Mouse (Mus musculus): ENCODE measurements around the gene Cyp2s1. TPM values are rescaled to one million over a fixed set of nuclear protein-coding genes. Genes with fewer than 3 reads are reported as not detected.

The Cyp2s1 gene
- polyA plus RNA-seq, 1 experiment = 10.1 TPM

DNA sequence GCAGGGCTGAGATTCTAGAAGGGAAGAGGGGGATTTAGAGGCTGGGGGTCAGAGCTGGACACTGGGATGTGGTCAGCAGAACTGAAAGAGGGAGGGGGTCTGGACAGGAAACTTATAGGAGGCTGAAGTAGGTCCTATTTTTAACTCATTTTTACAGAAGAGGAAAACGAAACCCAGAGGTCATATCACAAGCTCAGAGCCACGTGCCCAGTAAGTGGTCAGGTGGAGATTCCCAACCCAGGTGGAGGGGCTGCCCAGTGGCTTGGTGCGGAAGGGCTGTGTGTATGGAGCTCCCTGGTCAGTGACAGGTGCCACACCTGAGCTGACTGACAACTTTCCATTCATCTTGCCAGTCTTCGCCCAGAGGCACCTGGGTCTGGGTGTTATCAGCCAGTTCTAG lies 29.7 kb downstream of the Cyp2s1 start:
- Histone ChIP-seq H3K27me3 (ENCODE audit: control insufficient read depth, insufficient read depth, low read length) (peaks cover 3% of the 10 kb centered on the region; the same call in 1 of the 2 replicates), H3K27ac (ENCODE audit: insufficient read depth, low read length) (no peak overlapping the region), H3K4me3 (replicated peaks; ENCODE audit: insufficient read depth, low read depth, low read length) (no peak overlapping the region), H3K4me1 (ENCODE audit: control insufficient read depth, insufficient read depth, low read length) (no peaks in the 10 kb centered on the region)
- WGBS = 83% methylated on average over 4 of the region's 4 CpGs
- DNase-seq = no peak
- TF ChIP-seq CTCF (IDR thresholded peaks at IDR 0.05; ENCODE audit: borderline replicate concordance, insufficient read depth, low read depth, low read length) (no peak), POLR2A (IDR thresholded peaks at IDR 0.05; ENCODE audit: borderline replicate concordance, insufficient read depth, low read length) (no peak)

- Histone ChIP-seq H3K4me3 (replicated peaks; ENCODE audit: insufficient read depth, low read depth, low read length) (no peak overlapping the region), H3K27ac (ENCODE audit: insufficient read depth, low read length) (no peak overlapping the region), H3K27me3 (ENCODE audit: control insufficient read depth, insufficient read depth, low read length) (peaks cover 3% of the 10 kb centered on the region; the same call in 1 of the 2 replicates), H3K4me1 (ENCODE audit: control insufficient read depth, insufficient read depth, low read length) (no peaks in the 10 kb centered on the region)
- WGBS = 64% methylated on average over 4 of the region's 4 CpGs
- no peak for DNase-seq
- no peak for TF ChIP-seq POLR2A (IDR thresholded peaks at IDR 0.05; ENCODE audit: borderline replicate concordance, insufficient read depth, low read length)
- TF ChIP-seq CTCF (IDR thresholded peaks at IDR 0.05; ENCODE audit: borderline replicate concordance, insufficient read depth, low read depth, low read length) = no peak
Observed at GRCm38 (mm10) chr7:25785752-25786151, 31.0 kb downstream of the Cyp2s1 start.

DNA sequence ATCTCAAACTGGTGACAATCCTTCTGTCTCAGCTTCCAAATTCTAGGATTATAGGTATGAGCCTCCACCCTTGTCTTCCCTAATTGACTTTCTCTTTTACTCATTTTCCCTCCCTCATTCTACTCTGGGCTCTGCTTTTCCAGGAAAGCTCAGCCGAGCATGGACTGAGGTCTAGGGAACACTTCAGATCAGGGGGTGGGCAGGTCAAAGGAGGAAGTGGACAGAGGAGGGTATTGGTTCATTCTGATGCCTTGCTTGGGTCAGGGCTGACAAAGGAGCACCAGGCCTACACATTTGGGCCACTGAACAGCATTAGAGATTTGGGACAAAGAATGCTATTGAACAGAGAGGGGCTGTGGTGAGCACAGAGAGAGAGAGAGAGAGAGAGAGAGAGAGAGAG lies 31.9 kb downstream of the Cyp2s1 start:
- no peaks in the 10 kb centered on the region for H3K4me1 ChIP-seq (ENCODE audit: control insufficient read depth, insufficient read depth, low read length)
- DNase-seq = no peak
- no peak overlapping the region for H3K4me3 ChIP-seq (replicated peaks; ENCODE audit: insufficient read depth, low read depth, low read length)
- WGBS = 39% methylated on average over 1 of the region's 1 CpGs
- peaks cover 3% of the 10 kb centered on the region; the same call in 1 of the 2 replicates for H3K27me3 ChIP-seq (ENCODE audit: control insufficient read depth, insufficient read depth, low read length)
- no peak for TF ChIP-seq CTCF (IDR thresholded peaks at IDR 0.05; ENCODE audit: borderline replicate concordance, insufficient read depth, low read depth, low read length)
- H3K27ac ChIP-seq (ENCODE audit: insufficient read depth, low read length) = no peak overlapping the region

DNA sequence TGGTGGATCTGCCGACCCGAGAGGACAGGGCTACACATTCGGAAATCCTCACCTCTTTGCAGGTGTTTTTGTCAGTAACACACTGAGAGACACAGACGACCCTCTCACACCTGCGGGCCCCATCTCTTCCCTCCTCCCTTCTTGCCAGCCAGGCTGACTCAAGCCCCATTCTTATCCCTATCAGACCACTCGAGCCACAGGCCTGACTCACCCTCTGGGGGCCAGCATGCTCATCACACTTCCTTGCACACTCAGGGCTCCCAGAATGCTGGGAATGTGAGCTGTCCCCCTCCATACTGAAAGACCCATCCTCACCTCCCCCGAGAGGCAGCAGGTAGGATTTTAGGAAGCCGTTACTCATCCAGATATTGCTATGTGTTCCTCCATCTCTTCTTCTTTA lies 33.0 kb downstream of the Cyp2s1 start:
- Histone ChIP-seq H3K27ac (ENCODE audit: insufficient read depth, low read length) (no peak overlapping the region), H3K4me1 (ENCODE audit: control insufficient read depth, insufficient read depth, low read length) (no peaks in the 10 kb centered on the region), H3K4me3 (replicated peaks; ENCODE audit: insufficient read depth, low read depth, low read length) (no peak overlapping the region), H3K27me3 (ENCODE audit: control insufficient read depth, insufficient read depth, low read length) (peaks cover 3% of the 10 kb centered on the region; the same call in 1 of the 2 replicates)
- 73% methylated on average over 8 of the region's 8 CpGs for WGBS
- TF ChIP-seq CTCF (IDR thresholded peaks at IDR 0.05; ENCODE audit: borderline replicate concordance, insufficient read depth, low read depth, low read length) = no peak
- no peak for TF ChIP-seq POLR2A (IDR thresholded peaks at IDR 0.05; ENCODE audit: borderline replicate concordance, insufficient read depth, low read length)
- DNase-seq = no peak

DNA sequence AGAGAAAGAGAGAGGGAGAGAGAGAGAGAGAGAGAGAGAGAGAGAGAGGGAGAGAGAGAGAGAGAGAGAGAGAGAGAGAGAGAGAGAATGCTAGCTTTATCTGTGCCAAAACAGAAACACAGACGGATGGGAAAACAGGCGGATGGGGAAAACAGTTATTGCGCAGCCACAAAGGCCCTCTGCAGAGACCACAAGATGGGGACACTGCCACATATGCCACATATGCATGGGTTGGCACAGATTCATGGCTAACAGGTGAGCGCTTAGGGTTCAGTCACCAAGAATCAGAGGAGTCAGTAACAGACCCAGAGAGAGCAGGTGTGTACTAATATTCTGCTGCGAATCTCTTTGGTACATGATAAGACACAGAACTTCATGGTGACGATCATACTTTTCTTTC lies 34.0 kb downstream of the Cyp2s1 start:
- no peak for DNase-seq
- H3K4me3 ChIP-seq (replicated peaks; ENCODE audit: insufficient read depth, low read depth, low read length) = no peak overlapping the region
- H3K27ac ChIP-seq (ENCODE audit: insufficient read depth, low read length) = no peak overlapping the region
- WGBS = 46% methylated on average over 6 of the region's 6 CpGs
- H3K4me1 ChIP-seq (ENCODE audit: control insufficient read depth, insufficient read depth, low read length) = no peaks in the 10 kb centered on the region
- TF ChIP-seq CTCF (IDR thresholded peaks at IDR 0.05; ENCODE audit: borderline replicate concordance, insufficient read depth, low read depth, low read length) (no peak), POLR2A (IDR thresholded peaks at IDR 0.05; ENCODE audit: borderline replicate concordance, insufficient read depth, low read length) (no peak)
- H3K27me3 ChIP-seq (ENCODE audit: control insufficient read depth, insufficient read depth, low read length) = no peaks in the 10 kb centered on the region

DNA sequence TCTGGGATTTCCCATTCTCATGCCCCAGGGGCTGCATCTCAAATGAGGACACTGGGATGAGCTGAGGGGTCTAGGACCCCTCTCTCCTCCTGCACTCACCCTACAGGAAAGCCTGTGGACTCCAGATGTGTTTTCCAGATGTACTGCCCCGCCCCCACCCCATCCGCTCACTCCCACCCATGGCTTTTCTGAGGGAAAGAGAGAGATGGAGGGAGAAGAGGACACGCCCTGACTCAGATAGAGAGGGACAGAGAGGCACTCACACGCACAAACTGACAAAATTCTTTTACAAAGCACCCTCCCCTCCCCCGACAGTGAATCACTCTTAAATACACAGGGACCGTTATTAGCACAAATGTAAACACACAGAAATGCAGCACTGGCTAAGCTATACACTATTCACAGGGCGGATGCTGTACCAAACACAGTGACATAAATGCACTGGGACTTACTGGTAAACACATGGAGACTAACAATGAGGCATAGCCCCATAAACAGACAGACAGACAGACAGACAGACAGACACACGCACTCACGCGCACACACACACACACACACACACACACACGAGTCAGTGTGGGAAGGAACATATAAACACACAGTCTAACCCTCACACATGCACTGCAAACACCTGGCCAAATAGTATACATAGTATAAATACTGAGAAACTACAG lies 34.6 kb downstream of the Cyp2s1 start:
- H3K4me1 ChIP-seq (ENCODE audit: control insufficient read depth, insufficient read depth, low read length) = no peaks in the 10 kb centered on the region
- no peak for DNase-seq
- H3K4me3 ChIP-seq (replicated peaks; ENCODE audit: insufficient read depth, low read depth, low read length) = no peak overlapping the region
- 49% methylated on average over 11 of the region's 11 CpGs for WGBS
- no peak overlapping the region for H3K27ac ChIP-seq (ENCODE audit: insufficient read depth, low read length)
- no peak for TF ChIP-seq CTCF (IDR thresholded peaks at IDR 0.05; ENCODE audit: borderline replicate concordance, insufficient read depth, low read depth, low read length)
- no peak for TF ChIP-seq POLR2A (IDR thresholded peaks at IDR 0.05; ENCODE audit: borderline replicate concordance, insufficient read depth, low read length)
- no peaks in the 10 kb centered on the region for H3K27me3 ChIP-seq (ENCODE audit: control insufficient read depth, insufficient read depth, low read length)

GRCm38 (mm10) chr7:25781321-25781936 lies 35.3 kb downstream of the Cyp2s1 start:
- no peak for DNase-seq
- no peak for TF ChIP-seq POLR2A (IDR thresholded peaks at IDR 0.05; ENCODE audit: borderline replicate concordance, insufficient read depth, low read length)
- no peak for TF ChIP-seq CTCF (IDR thresholded peaks at IDR 0.05; ENCODE audit: borderline replicate concordance, insufficient read depth, low read depth, low read length)
- H3K4me3 ChIP-seq (replicated peaks; ENCODE audit: insufficient read depth, low read depth, low read length) = no peak overlapping the region
- H3K4me1 ChIP-seq (ENCODE audit: control insufficient read depth, insufficient read depth, low read length) = no peaks in the 10 kb centered on the region
- no peak overlapping the region for H3K27ac ChIP-seq (ENCODE audit: insufficient read depth, low read length)
- H3K27me3 ChIP-seq (ENCODE audit: control insufficient read depth, insufficient read depth, low read length) = no peaks in the 10 kb centered on the region
- 3% methylated on average over 33 of the region's 33 CpGs for WGBS

- TF ChIP-seq CTCF (IDR thresholded peaks at IDR 0.05; ENCODE audit: borderline replicate concordance, insufficient read depth, low read depth, low read length) (no peak), POLR2A (IDR thresholded peaks at IDR 0.05; ENCODE audit: borderline replicate concordance, insufficient read depth, low read length) (no peak)
- no peak overlapping the region for H3K27ac ChIP-seq (ENCODE audit: insufficient read depth, low read length)
- H3K4me1 ChIP-seq (ENCODE audit: control insufficient read depth, insufficient read depth, low read length) = no peaks in the 10 kb centered on the region
- DNase-seq = no peak
- 33% methylated on average over 4 of the region's 4 CpGs for WGBS
- no peaks in the 10 kb centered on the region for H3K27me3 ChIP-seq (ENCODE audit: control insufficient read depth, insufficient read depth, low read length)
- H3K4me3 ChIP-seq (replicated peaks; ENCODE audit: insufficient read depth, low read depth, low read length) = no peak overlapping the region
Observed at GRCm38 (mm10) chr7:25780753-25781152, 36.0 kb downstream of the Cyp2s1 start.

Measured in cerebellum, adult 2 months (tissue).